28 mouse cellular contexts compared by ENCODE assay signal in genomic region chr12:68680668-68681067, GRCm38 (mm10).
DNase-seq lines count a peak whose midpoint lies in the region; ATAC-seq and TF ChIP-seq lines count a peak whose summit lies in the region.
"Had no signal": no experiment of that assay in that cellular context is flagged by ENCODE, and none has a peak within 500 bp of the region (broad histone marks: within the 10 kb centered on the region; RNA-seq: fewer than 3 reads in every experiment).

No protein-coding gene starts in this region.

- H3K4me1 ChIP-seq in heart, embryonic 10.5 days: no peaks in the 10 kb centered on the region
- no peaks in the 10 kb centered on the region for H3K4me1 ChIP-seq in heart, adult 2 months (ENCODE audit: control insufficient read depth, insufficient read depth, low read length)
- peaks cover 8% of the 10 kb centered on the region for H3K4me1 ChIP-seq in heart, embryonic 13.5 days
- peaks cover 2% of the 10 kb centered on the region; the same call in 1 of the 2 replicates for H3K4me1 ChIP-seq in heart, embryonic 16.5 days (ENCODE audit: control insufficient read depth, insufficient read depth, low read length)
- H3K4me1 ChIP-seq in liver, postnatal 0 days (ENCODE audit: insufficient read depth): no peaks in the 10 kb centered on the region
- H3K4me1 ChIP-seq: embryonic facial prominence, embryonic 12.5 days; embryonic facial prominence, embryonic 15.5 days; intestine, embryonic 15.5 days had no signal

- peak; percentile 73 for DNase-seq in heart, embryonic 10.5 days (ENCODE audit: low spot score)
- DNase-seq in heart, adult 2 months: no peak
- no peak for DNase-seq in heart, adult 9 months (ENCODE audit: low spot score in 2 of 2)
- DNase-seq in adrenal gland, postnatal 14 days: no peak
- no peak for DNase-seq in liver, postnatal 0 days
- DNase-seq: adrenal gland, postnatal 10 days; B cell, adult 2 months; cerebellum, adult 11 months; cerebellum, adult 2 months; cerebellum, adult 9-11 months; cerebellum, postnatal 25 days; forebrain, postnatal 0 days; gastrocnemius, adult 2 months; gastrocnemius, postnatal 14 days; kidney, adult 11 months; kidney, adult 8-10 months had no signal

- no peaks in the 10 kb centered on the region for H3K36me3 ChIP-seq in heart, embryonic 10.5 days
- H3K36me3 ChIP-seq in heart, adult 2 months (ENCODE audit: control insufficient read depth, insufficient read depth, low read length): no peaks in the 10 kb centered on the region
- no peaks in the 10 kb centered on the region for H3K36me3 ChIP-seq in heart, embryonic 13.5 days
- H3K36me3 ChIP-seq in heart, embryonic 16.5 days (ENCODE audit: control insufficient read depth, insufficient read depth): no peaks in the 10 kb centered on the region
- H3K36me3 ChIP-seq in liver, postnatal 0 days (replicated peaks; ENCODE audit: insufficient read depth, low read length): no peaks in the 10 kb centered on the region
- H3K36me3 ChIP-seq: embryonic facial prominence, embryonic 12.5 days; embryonic facial prominence, embryonic 15.5 days; G1E; hindbrain, embryonic 10.5 days; hindbrain, embryonic 13.5 days; intestine, embryonic 15.5 days had no signal

- no peaks in the 10 kb centered on the region for H3K79me2 ChIP-seq in heart, adult 2 months (replicated peaks; ENCODE audit: control insufficient read depth, insufficient read depth, low read length)

- TF ChIP-seq POLR2A in heart, adult 2 months (IDR thresholded peaks at IDR 0.05; ENCODE audit: insufficient read depth, low read depth, low read length): no peak

- H3K27ac ChIP-seq in heart, embryonic 10.5 days: no peak overlapping the region
- no peak overlapping the region for H3K27ac ChIP-seq in heart, adult 2 months
- 0 out of 2 replicates have a peak overlapping the region, but pooled peaks have one; percentile 33 for H3K27ac ChIP-seq in heart, embryonic 13.5 days (replicated peaks)
- 0 out of 2 replicates have a peak overlapping the region, but pooled peaks have one; percentile 9 for H3K27ac ChIP-seq in heart, embryonic 16.5 days (ENCODE audit: low read length)
- no peak overlapping the region for H3K27ac ChIP-seq in liver, postnatal 0 days (ENCODE audit: low read depth)
- H3K27ac ChIP-seq: embryonic facial prominence, embryonic 12.5 days; embryonic facial prominence, embryonic 15.5 days; gastrocnemius, adult 2 months; hindbrain, embryonic 10.5 days; hindbrain, embryonic 13.5 days; intestine, embryonic 15.5 days had no signal

- H3K4me3 ChIP-seq in heart, embryonic 10.5 days: no peak overlapping the region
- H3K4me3 ChIP-seq in heart, adult 2 months: no peak overlapping the region
- H3K4me3 ChIP-seq in heart, embryonic 13.5 days: no peak overlapping the region
- H3K4me3 ChIP-seq in heart, embryonic 16.5 days (ENCODE audit: low read length): no peak overlapping the region
- H3K4me3 ChIP-seq in liver, postnatal 0 days (ENCODE audit: low read depth, low read length): no peak overlapping the region
- H3K4me3 ChIP-seq: embryonic facial prominence, embryonic 12.5 days; embryonic facial prominence, embryonic 15.5 days; gastrocnemius, adult 2 months; hindbrain, embryonic 10.5 days; hindbrain, embryonic 13.5 days; intestine, embryonic 15.5 days had no signal

- WGBS in heart, embryonic 10.5 days: 32% methylated on average over 3 of the region's 3 CpGs
- 27% methylated on average over 3 of the region's 3 CpGs for WGBS in heart, adult 2 months
- 22% methylated on average over 3 of the region's 3 CpGs for WGBS in heart, embryonic 13.5 days
- WGBS in heart, embryonic 16.5 days: 40% methylated on average over 3 of the region's 3 CpGs
- 75% methylated on average over 3 of the region's 3 CpGs for WGBS in liver, postnatal 0 days (ENCODE audit: insufficient replicate concordance)

- no peak overlapping the region for H3K4me2 ChIP-seq in heart, embryonic 13.5 days
- H3K4me2 ChIP-seq in heart, embryonic 16.5 days (ENCODE audit: low read depth, low read length): no peak overlapping the region
- H3K4me2 ChIP-seq in liver, postnatal 0 days (ENCODE audit: low read depth, low read length): no peak overlapping the region
- H3K4me2 ChIP-seq: embryonic facial prominence, embryonic 12.5 days; embryonic facial prominence, embryonic 15.5 days; hindbrain, embryonic 13.5 days; intestine, embryonic 15.5 days had no signal

- no peaks in the 10 kb centered on the region for H3K9me3 ChIP-seq in heart, embryonic 10.5 days
- H3K9me3 ChIP-seq in heart, embryonic 13.5 days: peaks cover 3% of the 10 kb centered on the region; the same call in 1 of the 2 replicates
- no peaks in the 10 kb centered on the region for H3K9me3 ChIP-seq in heart, embryonic 16.5 days (replicated peaks; ENCODE audit: control insufficient read depth, low read length)
- H3K9me3 ChIP-seq in liver, postnatal 0 days (ENCODE audit: low read length): no peaks in the 10 kb centered on the region; the same call in 1 of the 2 replicates
- H3K9me3 ChIP-seq: embryonic facial prominence, embryonic 12.5 days; embryonic facial prominence, embryonic 15.5 days; hindbrain, embryonic 10.5 days; hindbrain, embryonic 13.5 days; intestine, embryonic 15.5 days had no signal

- intact Hi-C loops in heart, adult 2 months (cut with DNase I): no loop called here

- H3K27me3 ChIP-seq in heart, embryonic 10.5 days (ENCODE audit: insufficient read depth, poor library complexity, severe bottlenecking): no peaks in the 10 kb centered on the region
- no peaks in the 10 kb centered on the region for H3K27me3 ChIP-seq in heart, adult 2 months (ENCODE audit: control insufficient read depth, insufficient read depth, low read length)
- H3K27me3 ChIP-seq in heart, embryonic 13.5 days (replicated peaks): no peaks in the 10 kb centered on the region
- no peaks in the 10 kb centered on the region for H3K27me3 ChIP-seq in heart, embryonic 16.5 days (ENCODE audit: control insufficient read depth, insufficient read depth, low read length)
- H3K27me3 ChIP-seq in liver, postnatal 0 days (ENCODE audit: insufficient read depth, low read length): no peaks in the 10 kb centered on the region
- H3K27me3 ChIP-seq: CH12.LX; embryonic facial prominence, embryonic 12.5 days; embryonic facial prominence, embryonic 15.5 days; hindbrain, embryonic 13.5 days; intestine, embryonic 15.5 days; Patski had no signal

- TF ChIP-seq EP300 in heart, adult 2 months (IDR thresholded peaks at IDR 0.05; ENCODE audit: insufficient read depth, low read depth, low read length): no peak
- TF ChIP-seq EP300 in liver, postnatal 0 days (IDR thresholded peaks at IDR 0.05; ENCODE audit: low read depth): no peak

- no peak overlapping the region for H3K9ac ChIP-seq in heart, adult 2 months (ENCODE audit: low read depth, low read length)
- H3K9ac ChIP-seq in heart, embryonic 13.5 days: no peak overlapping the region
- H3K9ac ChIP-seq in heart, embryonic 16.5 days (ENCODE audit: low read length): no peak overlapping the region
- H3K9ac ChIP-seq in liver, postnatal 0 days (replicated peaks): no peak overlapping the region
- H3K9ac ChIP-seq: embryonic facial prominence, embryonic 12.5 days; embryonic facial prominence, embryonic 15.5 days; forebrain, postnatal 0 days; hindbrain, embryonic 13.5 days; intestine, embryonic 15.5 days had no signal

- TF ChIP-seq CTCF in heart, adult 2 months (IDR thresholded peaks at IDR 0.05): no peak
- TF ChIP-seq CTCF in liver, postnatal 0 days (IDR thresholded peaks at IDR 0.05; ENCODE audit: low read depth): no peak

- ATAC-seq in heart, embryonic 13.5 days (ENCODE audit: extremely low read depth, insufficient number of reproducible peaks, low FRiP score, low TSS enrichment): no peak
- 0 out of 2 replicates have a peak, but pooled peaks have one; percentile 41 for ATAC-seq in heart, embryonic 16.5 days (replicated peaks; ENCODE audit: extremely low read depth, insufficient read depth, low FRiP score)
- no peak for ATAC-seq in liver, postnatal 0 days
- ATAC-seq: forebrain, embryonic 14.5 days; forebrain, postnatal 0 days; hindbrain, embryonic 16.5 days; intestine, embryonic 15.5 days; Patski had no signal

Comparison
In these comparisons a context has a peak if more than half of its experiments do, and no peak if none do; other contexts are left out.
1. H3K27ac ChIP-seq: peak in heart, embryonic 13.5 days (single experiment) and heart, embryonic 16.5 days (single experiment); none in heart, embryonic 10.5 days (single experiment), heart, adult 2 months (single experiment) and liver, postnatal 0 days (single experiment).